Mouse (Mus musculus) gastrocnemius, postnatal 25 days (tissue): ENCODE measurements around the gene Meig1. TPM values are rescaled to one million over a fixed set of nuclear protein-coding genes. Genes with fewer than 3 reads are reported as not detected.
"Not testable (repeated sequence)": the region's sequence is repeated elsewhere in the genome, so short reads cannot be mapped to it uniquely, and the experiment has no call there.

ENCODE experiments used
- DNase-seq: peaks from one replicate; pipeline ENCODE4 v3.0.0; 2022
- long read RNA-seq, 2 experiments: library from polyadenylated mRNA; stranded (forward); transcript quantifications; one replicate each; pipeline ENCODE4 v2.0.0; 2021
- total RNA-seq, 2 experiments: library from RNA; stranded (reverse); gene quantifications; 1 replicate in 1 of 2; 2 replicates in 1 of 2; pipeline ENCODE4 v1.2.3; 2021

The Meig1 gene
- total RNA-seq = not detected
- long read RNA-seq, experiment 1 = 0 reads
- long read RNA-seq, experiment 2, partial matches to known transcripts = 0 of 1 reads
- long read RNA-seq, experiment 2, other reads (novel, unspliced or antisense) = 1 of 1 reads

GRCm38 (mm10) chr2:3422548-3422947 is at the start of gene Meig1:
Gene Meig1, minus strand, starts transcription at chr2:3422648.
- DNase-seq = no peak

DNA sequence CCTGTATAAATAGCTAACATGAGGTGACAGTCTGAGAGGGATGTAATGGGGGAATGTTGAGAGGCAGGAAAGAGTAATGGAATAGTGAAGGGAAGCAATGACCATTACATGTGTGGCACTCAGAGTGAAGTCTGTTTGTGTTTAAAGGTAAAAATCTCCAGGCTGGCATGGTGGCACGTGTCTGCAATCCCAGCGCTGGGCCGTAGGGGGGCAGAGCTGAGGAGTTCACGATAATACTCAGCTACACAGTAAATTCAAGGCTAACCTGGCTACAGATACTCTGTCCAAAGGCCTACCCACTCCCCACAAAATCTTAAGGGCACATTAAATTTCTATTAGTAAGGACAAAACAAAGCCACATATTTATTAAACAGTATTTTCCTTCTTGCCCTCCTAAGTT is 34.1 kb upstream of the Meig1 start:
- DNase-seq = no peak

DNA sequence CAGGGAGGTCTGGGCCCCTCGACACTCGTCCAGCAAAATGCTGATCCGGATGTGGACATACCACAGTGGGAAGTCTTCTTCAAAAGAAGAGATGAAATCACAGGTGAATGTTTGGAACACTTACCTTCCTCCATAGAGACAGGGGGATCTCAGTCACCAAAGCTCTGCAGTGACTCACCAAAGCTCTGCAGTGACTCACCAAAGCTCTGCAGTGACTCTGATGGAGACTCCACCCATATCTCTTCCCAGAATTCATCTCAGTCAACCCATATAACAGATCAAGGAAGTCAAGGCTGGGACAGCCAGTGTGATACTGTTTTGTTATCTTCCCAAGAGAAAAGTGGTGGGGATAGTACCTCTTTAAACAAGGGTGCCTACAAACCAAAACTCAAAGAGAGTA is 30.6 kb upstream of the Meig1 start:
- no peak for DNase-seq

- DNase-seq = no peak
Observed at GRCm38 (mm10) chr2:3449431-3449830, 27.0 kb upstream of the Meig1 start.

DNA sequence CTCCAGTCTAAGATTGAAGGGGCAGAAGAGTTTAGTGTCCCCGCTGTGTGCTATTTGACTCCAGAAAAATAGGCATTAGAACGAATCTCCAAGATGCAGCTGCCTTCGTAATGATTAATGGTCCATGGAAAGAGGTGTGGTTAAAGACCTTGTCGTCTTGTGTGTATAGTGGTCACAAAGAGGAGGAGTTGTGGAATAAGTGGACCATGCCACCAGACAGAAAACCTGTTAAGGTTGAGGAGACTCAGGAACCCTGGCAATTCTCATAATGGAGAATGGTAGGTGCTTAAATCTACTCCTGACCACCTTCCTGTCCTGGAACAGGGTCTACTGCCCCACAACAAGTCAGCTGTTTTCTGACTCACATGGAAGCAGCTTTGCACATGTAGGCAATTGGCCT is 23.5 kb upstream of the Meig1 start:
- DNase-seq = no peak

DNA sequence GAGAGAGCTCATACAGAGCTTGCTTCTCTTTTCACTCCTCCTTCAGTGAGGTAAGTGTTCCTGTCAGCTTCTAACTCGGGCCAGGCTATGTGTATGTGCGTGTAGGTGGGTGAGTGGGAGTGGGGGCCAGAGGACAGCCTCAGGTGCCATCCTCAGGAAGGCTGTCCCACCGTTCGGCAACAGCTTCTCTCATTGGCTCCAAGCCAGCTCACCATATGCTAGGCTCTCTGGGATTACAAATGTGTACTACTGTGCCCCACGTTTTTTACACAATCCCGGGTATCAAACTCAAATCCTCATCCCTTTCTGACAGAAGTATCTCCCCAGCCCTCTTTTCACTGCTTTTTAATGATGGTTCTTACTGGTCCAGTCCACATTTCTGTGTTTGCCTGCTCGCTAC is 21.8 kb upstream of the Meig1 start:
- DNase-seq = no peak

GRCm38 (mm10) chr2:3437956-3438355 is 15.5 kb upstream of the Meig1 start:
- DNase-seq = no peak

DNA sequence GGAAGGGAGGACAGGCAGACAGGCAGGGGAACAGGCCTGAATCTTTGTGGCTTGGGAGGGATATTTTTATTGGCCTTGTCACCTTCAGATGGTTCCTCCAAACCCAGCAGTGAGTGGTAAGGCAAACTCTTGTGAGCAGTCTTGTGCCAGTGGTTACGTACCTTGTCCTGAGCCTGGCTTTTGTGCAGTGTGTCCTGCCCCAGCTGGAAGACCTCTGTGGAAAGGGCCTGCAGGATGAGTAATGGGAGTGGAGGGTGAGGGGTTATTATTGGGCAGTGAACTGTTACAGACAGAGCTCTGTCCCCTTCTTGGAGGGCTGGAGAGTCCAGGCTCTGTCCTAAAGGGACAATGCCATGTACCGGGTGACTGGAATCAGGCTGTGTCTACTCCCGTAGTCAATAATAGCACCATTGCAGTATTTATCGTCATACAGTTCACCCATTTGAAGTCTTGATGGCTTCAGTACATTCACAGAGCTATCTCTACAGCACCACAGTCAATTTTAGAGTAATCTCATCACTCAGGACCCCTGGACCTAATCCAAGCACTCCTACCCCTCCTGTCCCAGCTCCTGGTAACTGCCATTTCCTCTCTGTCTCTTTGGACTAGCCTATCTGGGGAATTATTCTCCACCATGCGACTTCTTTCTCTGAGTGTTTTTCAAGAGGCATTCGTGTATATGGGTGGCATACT is 13.1 kb upstream of the Meig1 start:
- DNase-seq = no peak

- no peak for DNase-seq
Observed at GRCm38 (mm10) chr2:3430956-3431355, 8.5 kb upstream of the Meig1 start.

- DNase-seq = no peak
Observed at GRCm38 (mm10) chr2:3424579-3424910, 2.1 kb upstream of the Meig1 start.

DNA sequence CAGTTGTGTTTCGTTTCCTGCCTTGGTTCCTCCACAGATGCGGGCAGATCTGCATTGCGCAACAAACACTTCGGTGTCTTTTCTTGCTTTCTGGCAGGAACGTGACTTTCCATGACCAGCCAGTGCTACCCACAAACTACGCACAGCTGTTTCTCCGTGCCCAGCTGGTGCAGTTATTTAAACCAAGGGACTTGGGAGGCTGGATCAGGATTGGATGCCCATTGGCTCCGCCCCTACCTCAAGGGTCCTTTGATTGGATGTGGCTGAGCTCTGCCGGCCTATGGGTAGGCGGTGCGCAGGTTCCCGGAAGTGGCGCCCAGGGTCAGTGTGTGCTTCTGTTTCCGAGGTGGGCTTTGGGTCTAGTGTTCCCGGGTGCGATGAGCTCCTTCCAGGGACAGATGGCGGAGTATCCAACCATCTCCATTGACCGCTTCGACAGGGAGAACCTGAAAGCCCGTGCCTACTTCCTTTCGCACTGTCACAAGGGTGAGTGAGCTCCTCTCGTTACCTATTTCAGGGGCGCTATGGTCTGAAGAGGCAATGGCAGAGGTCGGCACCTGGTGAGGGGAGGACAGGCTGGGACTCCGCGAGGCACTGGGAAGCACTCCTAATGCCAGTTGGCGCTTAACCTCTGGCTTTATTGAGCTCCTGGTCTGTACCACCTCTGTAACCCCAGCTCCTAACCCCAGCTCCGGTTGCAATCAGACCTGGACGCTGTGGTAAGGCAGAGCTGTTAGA is 1.6 kb upstream of the Meig1 start, which contains the start of gene Dclre1c:
Dclre1c (plus strand) TSS at position 291 of the 738 bp plus-strand sequence.
- peak; percentile 91 for DNase-seq

GRCm38 (mm10) chr2:3420157-3420556 is 2.3 kb downstream of the Meig1 start:
- DNase-seq = no peak

- DNase-seq = peak; percentile 92
Observed at GRCm38 (mm10) chr2:3418883-3419431, 3.5 kb downstream of the Meig1 start.

DNA sequence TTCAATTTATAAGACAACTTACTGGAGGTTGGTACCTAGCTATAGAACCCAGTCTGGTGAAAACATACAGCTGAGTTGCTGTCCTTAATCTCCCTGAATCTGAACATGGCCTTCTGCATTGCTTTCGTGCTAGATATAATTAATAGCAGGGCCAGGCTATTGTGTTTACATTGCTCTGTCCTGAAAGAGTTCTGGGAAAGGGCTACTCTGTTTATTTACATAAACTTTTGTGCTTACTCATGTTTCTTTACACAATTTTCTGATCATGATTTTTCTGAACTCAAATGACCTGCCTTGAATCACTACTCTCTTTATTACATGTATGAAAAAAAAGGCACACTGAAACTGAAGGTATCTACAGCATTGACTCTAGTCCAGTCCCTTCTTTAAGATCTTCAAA is 6.8 kb downstream of the Meig1 start:
- DNase-seq = no peak

- DNase-seq = no peak
Observed at GRCm38 (mm10) chr2:3414241-3414640, 8.2 kb downstream of the Meig1 start.

DNA sequence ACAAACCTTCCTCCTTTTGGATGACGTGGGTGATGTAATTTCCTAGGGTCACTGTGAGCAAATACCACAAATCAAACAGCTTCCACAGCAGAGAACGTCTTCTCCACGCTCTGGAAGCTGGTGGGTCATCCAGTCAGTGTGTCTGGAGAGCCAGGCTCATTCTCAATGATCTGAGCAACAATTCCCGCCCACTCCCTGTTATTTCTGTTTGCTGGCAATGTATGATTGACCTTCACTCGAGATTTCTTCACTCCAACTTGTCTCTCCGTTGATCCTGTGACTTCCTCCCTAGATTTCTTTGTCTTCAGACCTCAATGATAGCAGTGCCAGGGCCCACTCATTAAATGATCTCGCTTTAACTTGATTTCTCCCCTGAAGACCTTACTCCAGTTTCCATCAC is 14.7 kb downstream of the Meig1 start:
- no peak for DNase-seq

GRCm38 (mm10) chr2:3405981-3406380 is 16.5 kb downstream of the Meig1 start:
- DNase-seq = no peak

- DNase-seq = not testable (repeated sequence)
Observed at GRCm38 (mm10) chr2:3397110-3397509, 25.3 kb downstream of the Meig1 start, which contains the start of gene Olah. Gene Olah, minus strand, starts transcription at chr2:3397210.

- no peak for DNase-seq
Observed at GRCm38 (mm10) chr2:3391945-3392344, 30.5 kb downstream of the Meig1 start.

GRCm38 (mm10) chr2:3387105-3387860 is 35.2 kb downstream of the Meig1 start:
- DNase-seq = no peak

DNA sequence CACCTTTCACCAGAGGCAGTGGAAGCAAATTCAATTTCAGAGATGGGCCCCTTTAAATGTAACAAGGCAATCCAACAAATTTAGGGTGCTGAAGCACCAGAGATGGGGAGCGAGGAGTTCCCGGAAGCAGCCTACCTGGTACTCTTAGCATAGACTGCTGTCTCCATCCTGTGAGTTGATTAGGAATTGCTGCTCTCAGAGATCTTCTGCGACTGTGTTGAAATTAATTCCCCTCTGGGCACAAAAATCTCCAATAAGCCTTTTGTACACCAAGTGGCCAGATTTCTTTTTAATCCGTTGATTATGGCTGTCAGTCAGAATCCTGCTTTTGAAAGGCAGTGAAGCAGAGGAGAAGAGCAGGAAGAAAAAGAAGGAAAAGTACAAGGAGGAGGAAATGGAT is 57.3 kb downstream of the Meig1 start:
- DNase-seq = no peak

DNA sequence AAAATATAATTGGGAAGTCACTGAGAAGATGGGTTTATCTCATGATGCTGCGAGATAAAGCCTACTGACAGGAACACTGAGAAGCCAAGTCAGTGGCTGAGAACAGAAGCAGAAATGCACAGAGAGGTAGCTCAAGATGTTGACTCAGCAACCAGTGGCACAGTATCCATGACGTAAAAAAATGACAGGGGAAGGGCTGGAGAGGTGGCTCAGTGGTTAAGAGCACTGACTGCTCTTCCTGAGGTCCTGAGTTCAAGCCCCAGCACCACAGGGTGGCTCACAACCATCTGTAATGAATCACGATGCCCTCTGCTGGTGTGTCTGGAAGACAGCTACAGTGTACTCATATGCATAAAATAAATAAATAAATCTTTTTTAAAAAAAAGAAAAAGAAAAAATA is 61.4 kb downstream of the Meig1 start:
- no peak for DNase-seq
